Mouse (Mus musculus): ENCODE measurements around the gene Lsm7.

GRCm38 (mm10) chr10:80895100-80895499 lies 40.1 kb upstream of the Lsm7 start:
- TF ChIP-seq CTCF (IDR thresholded peaks at IDR 0.05; ENCODE audit: control insufficient read depth, insufficient read depth, insufficient replicate concordance, low read depth, low read length) (no peak), POLR2A (IDR thresholded peaks at IDR 0.05; ENCODE audit: control insufficient read depth, low read depth, low read length) (no peak)

Data from testis, adult 2 months (tissue).